Mouse (Mus musculus): Measurements from ENCODE around the gene Serpinf2.

- TF ChIP-seq CTCF (IDR thresholded peaks at IDR 0.05; ENCODE audit: borderline replicate concordance, extremely low read depth, insufficient read depth, insufficient read length) = no peak
- TF ChIP-seq POLR2A (IDR thresholded peaks at IDR 0.05; ENCODE audit: borderline replicate concordance, extremely low read depth, insufficient read depth, insufficient read length, poor library complexity, severe bottlenecking) = no peak
Measured at GRCm38 (mm10) chr11:75462865-75463336, 23.5 kb upstream of the Serpinf2 start.

All from brain, embryonic 14.5 days (tissue).